Mouse (Mus musculus) frontal cortex, postnatal 36 days (tissue): ENCODE measurements around the gene B3gnt4.
"Not testable (repeated sequence)": the region's sequence is repeated elsewhere in the genome, so short reads cannot be mapped to it uniquely, and the experiment has no call there.

Source experiments
- DNase-seq, 2 experiments: peaks; one replicate each; pipeline ENCODE4 v3.0.0; 2022; ENCODE audit warnings: low spot score in 2 of 2

Gene B3gnt4

DNA sequence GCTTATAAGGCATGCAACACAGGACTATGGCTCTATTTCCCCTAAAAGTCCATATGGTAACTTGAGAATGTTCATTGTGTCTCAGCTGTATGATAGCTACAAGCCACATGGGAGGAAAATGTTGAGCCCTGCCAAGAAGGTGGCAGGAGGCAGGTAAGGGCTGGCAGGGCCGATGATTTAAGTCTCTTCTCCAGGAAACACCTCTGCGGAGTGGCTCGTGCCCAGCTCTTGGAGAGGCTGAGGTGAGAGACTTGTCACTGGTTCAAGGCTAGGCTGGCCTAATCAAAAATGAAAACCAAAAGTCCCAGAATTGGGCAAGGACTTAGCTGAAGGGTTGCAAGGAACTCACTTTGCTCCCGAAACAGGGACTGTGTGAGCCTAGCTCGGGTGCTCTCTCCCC, at the start of gene B3gnt4:
Gene B3gnt4, plus strand, starts transcription at position 301 of the 400 bp plus-strand sequence.
- DNase-seq = no peak

DNA sequence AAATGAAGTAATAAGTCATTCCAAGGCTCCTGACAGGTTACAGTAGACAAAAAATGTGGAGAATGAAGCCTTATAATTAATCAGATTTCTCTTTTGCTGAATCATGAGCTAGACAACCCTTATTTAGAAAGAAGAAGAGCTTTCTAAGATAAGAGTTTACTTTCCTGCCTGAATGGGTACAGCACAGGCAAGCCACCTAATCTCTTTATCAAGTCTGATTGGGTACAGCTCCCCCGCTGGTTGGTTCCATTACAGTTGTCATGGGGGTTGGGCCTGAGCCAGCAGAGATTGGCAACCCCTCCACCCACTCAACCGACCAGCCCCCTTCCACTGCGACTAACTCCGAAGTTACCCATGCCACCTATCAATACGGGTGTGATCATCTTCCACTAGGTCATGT, 48.8 kb upstream of the B3gnt4 start:
- DNase-seq = no peak

DNA sequence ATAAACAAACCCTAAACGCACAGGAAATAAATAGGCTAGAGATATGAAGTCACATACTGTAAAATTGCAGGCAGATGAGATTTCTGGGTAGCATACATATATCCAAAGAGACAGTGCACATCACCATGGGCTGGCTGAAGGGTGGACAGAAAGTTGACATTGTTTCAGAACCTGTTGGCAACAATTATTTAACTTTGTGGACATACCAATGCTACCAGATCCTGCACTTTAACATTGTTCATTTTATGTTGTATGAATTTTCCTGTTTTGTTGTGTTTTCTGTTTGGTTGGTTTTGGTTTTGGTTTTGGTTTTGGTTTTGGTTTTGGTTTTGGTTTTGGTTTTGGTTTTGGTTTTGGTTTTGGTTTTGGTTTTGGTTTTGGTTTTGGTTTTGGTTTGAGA, 45.6 kb upstream of the B3gnt4 start:
- no peak for DNase-seq

DNA sequence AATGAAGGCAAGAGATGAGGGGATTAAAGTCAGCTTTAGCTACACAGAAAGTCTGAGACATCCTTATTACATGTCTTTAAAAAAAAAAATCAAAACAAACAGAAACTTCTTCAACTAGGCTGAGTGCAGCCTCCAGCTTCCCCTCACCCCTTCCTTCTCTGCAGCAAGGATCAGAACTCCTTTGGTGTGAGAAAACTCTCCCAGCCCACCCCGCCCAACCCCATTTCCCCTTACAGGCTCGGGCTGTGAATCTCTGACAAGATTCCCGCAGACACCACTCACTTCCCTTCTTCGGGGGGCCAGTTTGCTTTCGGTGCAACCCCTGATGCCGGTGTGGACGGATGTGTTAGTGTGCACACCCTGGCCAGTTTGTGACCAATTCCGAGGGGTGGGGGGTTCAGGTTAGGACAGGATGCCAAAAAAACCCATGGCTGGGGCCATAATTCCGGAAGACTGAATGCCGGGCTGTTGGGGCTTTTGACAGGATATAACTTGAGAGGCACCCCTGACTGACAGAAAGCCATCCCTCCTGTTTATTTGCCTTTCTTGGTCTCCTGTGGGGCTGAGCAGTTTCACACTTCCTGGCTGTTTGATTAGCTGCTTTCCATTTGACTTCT, 39.4 kb upstream of the B3gnt4 start:
- no peak for DNase-seq

DNA sequence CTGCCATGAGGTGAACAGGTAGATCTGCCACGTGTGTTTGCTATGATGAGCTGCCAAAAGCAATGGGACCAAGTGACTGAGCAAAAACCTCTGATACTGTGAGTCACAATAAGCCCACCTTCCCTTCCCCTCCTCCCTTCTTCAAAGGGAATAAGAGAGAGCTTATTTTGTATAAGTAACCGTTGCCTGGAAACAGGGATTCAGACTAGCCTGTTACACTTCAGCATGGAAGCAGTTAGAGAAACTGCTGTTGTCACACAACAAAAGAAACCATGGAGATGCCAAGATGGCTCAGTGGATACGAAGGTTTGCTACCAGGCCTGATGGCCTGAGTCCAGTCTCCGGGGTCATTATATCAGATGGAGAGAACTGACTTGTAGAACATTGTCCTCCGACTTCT, 36.4 kb upstream of the B3gnt4 start:
- no peak for DNase-seq

DNA sequence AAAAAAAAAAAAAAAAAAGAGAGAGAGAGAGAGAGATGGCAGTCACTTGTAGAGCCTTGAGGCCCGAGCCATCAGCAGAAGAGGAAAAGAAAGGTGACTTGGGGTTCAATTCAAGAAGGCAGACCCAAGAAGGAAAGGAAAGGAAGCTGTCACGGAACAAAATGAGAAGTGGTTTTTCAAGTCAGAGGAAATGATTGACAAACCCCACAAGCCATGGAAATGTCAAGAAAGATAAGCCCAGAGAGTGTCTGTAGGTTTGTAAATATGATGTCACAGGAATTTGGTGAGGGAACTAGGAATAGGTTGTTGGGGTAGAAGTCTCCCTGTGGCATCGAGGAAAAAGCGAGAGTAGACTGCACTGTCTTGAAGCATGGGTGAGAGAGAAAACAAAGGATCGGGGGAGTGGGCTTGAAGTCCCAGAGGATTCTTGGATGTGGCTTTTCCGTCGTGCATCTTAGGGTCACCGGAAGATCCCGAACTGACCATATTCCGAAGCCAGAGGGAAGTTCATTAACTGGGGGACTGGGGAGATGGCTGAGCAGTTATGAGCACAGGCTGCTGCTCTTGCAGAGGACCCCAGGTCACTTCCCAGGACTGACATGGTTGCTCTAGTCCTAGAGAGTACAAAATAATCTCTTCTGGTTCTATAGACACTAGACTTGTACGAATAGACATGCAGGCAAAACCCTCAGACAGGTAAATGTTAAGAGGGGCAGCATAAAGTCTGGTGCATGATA, 22.4 kb upstream of the B3gnt4 start:
- DNase-seq = no peak

DNA sequence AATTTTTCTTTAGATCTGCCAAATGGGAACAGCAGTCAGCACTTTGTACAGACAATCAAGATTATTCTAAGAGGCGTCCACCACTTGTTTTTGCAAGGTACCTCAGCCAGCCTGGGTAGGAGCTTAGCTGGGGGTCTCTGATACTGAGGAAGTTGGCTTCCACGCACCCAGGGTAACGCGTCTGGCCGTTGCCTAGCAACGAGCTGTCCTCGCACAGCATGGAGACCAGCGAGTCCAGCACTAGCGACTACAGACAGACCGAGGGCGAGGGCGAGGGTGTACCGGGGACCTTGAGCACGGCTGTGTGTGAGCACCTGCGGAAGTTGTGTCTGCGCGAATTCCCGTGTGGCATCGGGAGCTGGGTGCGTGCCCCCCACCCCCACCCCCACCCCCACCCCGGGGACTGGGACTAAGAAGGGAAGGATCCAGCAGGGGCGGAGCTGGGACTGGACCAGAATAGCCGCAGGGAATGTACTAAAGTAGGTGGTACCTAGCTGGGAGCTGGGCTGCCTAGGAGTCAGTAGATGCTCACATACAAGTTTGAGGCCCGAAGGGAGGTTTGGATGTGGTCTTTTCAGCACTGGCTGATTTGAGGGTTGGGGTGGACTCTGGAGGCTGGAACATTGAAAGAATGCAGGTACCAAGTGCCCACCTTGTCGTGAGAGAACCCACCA, 21.0 kb upstream of the B3gnt4 start, which contains the start of the genes Lrrc43 and Il31:
Gene Lrrc43, plus strand, starts transcription at position 194 of the 674 bp plus-strand sequence.
Gene Il31, minus strand, starts transcription at position 378 of the 674 bp plus-strand sequence.
- no peak for DNase-seq

DNA sequence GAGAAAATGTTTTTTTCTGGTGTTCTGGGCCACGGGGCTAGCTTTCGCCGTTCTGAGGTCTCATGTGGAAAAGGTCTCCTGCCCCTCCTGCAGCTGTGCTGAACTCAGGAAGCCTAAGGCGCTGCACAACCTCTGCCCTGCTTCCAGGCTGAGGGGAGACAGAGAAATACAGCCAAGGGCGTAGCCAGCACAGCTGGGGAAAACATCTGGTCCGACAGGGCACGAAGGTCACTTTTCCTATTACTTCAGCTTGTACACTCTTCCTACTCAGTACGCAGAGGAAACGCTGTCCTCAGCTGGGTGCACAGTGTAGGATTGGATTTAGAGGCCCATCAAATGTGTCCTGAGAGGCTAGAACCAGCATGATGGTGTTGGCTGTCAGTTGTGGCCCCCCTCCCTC, 20.3 kb upstream of the B3gnt4 start:
- DNase-seq = no peak

DNA sequence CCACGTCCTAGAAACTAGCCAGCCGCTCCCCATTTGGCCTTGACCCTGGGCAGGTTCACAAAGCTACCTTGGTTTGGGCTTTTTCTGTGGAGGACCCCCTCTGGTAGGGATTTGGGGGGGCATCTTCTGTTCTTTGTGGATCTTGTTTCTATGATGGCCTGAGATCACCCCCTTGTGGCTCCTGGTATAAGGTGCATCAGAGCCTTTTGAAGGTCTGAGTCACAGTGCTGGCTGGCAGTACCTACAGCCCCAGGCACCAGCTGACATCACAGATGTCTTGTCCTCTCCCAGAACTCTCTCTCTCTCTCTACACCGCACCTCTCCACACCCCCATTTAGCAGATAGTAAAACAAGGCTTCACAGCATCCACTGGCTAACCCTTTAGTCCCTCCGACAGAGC, 10.5 kb upstream of the B3gnt4 start:
- DNase-seq = peak in 1 of 2 experiments; percentile 63

DNA sequence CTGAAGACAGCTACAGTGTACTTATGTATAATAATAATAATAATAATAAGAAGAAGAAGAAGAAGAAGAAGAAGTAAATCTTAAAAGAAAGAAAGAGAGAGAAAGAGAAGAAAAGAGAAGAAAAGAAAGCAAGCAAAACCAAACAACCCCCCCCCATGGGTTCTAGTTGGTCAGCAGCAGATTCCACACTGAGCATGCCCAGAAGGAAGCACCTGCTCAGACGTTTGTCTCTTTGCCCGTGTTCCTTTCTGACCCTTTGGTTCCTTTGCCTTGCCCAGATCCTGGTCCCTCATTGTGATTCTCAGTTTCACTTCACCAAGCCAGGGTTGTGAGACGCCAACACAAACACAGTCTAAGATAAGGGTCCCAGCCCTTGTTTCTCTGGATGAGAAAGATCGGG, 8.3 kb upstream of the B3gnt4 start:
- DNase-seq = no peak

DNA sequence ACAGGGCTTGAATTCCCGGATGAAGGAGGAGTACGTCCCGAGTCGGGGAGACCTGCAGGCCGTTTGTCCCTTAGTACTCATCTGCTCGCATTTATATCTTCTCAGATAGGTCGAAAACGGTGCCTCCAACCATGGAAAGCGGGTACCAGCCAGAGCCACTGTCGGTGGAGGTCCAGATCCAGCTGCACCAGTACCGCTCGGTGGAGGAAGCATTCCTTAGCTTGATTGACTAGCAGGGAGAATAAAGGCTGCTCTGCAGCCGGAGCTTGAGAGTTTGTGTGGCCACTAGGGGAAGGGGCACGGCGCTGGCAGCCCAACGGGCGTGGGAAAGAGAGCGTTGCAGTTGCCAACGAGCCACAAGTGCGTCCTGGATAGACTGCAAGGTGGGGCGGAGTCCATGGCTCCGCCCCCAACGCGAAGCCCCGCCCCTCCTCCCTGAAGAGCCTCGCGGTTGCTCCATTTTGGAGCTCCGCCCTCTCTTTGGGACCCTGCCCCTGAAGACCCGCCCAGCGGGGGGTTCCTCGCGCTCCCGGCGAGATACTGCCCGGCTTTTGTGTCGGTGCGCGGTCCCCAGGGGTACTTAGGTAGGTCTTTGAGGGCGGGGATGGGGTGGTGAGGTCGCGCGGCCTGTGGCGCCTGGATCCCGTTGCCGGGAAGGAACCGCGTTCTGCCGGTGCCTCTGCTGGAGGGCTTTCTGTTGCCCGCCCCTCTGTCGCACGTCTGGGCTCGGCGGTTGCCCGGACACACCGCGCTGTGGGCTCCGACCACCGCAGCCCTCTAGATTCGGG, 2.1 kb upstream of the B3gnt4 start:
- peak; percentile 68 to 84 for DNase-seq

DNA sequence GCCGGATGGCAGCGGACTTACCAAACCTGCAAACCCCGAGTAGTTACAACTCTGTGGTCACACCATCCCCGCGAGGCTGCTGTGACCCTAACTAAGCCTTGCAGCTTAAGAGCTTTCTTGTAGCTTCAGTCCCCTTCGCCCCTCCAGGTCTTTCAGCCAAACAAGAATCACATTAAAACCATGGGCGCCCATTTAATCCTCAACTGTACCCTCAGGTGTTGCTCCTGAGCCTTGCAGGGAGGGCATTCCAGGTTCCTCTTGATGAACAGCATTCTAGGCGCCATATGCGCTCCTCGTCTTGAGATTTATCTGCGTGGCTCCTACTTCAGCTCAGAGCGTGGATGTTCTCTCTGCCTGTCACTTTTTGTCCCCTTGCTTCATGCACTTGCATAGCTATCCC, 1.3 kb upstream of the B3gnt4 start:
- DNase-seq = no peak

DNA sequence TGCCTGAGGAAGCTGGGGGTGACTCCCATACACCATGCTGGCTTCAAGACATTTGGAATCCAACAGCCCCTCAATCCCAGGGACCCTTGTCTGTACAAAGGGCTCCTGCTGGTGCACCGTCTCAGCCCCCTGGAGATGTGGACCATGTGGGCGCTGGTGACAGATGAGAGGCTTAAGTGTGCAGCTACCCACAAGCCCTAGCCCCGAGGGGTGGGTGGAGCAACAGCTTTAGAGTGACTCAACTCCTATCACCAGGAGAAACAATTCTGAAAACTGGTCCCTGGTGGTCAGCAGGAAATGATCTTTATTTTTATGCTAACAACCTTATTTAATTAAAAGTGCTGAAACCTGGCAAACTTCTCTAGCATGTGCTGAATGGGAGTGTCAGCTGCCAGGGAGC, 1.2 kb downstream of the B3gnt4 start:
- not testable (repeated sequence) for DNase-seq

DNA sequence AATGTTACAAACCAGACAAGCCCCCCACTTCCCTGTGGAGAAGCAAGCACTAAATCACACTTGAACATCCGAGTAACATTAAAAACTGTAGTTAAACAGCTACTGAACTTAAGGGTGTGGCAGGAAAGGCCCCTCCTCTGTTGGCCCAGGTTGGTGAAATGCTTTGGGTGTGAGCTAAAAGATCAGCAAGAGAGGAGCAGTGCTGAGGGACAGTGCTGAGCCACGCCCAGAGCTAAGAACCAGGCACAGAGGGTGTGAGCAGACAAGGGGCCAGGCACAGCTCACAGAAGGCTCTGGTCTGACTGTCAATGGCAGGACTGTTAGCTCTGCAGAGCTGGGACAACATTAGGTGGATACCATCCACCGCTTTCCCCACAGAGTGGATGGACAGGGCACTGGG, 1.8 kb downstream of the B3gnt4 start:
- no peak for DNase-seq

DNA sequence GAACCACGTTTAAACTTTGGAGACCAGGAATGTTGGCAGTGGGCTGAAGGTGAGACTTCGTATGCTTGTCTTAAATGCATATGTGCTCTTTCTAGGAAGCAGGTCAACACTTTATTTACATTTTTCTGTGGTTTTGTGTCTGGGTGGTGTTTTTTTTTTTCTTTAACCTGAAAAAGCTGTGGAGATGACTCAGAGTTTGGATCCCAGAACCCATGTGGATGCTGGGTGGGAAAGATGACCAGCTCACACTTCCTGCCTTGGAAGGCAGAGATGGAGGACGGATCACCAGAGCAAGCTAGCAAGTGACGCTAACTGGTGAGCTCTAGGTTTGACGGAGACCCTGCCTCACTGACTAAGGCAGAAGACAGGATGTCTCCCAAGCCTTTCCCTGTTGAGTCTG, 4.6 kb downstream of the B3gnt4 start:
- no peak for DNase-seq

DNA sequence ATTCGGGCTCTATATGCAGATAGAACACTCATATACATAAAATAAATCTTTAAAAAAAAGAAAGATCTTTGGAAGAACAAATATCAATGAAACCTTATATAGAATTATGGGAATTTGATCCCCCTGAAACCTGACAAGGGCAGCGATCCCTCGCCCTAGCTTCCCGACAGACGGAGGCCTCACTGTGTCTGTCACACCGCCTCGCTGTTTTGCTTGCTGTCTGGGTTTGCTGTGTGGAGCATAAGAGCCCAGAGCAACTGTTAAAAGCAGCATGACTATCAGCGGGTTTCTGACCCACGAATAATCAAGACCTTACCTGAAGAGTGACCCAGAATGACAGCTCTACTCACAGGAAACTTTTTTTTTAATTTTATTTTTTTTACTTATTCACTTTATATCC, 10.4 kb downstream of the B3gnt4 start:
- DNase-seq = no peak

DNA sequence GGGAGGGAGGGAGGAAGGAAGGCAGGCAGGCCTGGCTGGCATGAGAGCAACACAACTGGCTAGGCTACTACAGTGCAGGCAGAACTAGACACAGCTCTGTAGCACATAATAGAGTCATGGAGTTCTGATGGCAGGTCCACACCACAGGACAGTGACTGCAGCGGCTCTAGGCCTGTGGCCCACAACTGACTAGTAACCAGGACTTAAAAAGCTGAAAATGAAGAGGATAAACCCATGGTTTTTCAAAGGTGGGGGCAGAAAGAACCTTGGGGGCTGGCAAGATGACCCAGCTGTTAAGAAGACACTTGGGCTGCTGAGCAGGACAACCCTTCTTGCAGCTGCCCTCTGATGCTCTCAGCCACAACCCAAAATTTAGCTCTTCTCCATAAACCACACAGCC, 11.4 kb downstream of the B3gnt4 start:
- no peak for DNase-seq

DNA sequence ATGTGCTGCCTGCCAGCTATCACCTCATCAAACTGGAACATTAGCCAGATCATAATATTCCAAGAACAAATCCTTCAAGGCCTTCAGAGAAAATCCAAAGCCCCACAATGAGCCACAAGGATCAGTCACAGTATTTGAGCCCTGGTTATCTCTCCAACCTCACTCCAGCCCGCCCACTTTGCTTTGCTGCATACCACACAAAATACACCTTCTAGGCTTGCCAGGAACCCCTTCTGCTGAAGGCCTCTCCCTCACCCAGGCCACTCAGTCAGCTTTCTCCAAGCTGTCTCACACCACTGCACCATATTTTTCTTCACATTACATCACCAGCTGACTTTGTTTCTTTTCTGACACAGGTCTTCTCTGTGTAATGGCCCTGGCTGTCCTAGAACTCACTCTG, 11.9 kb downstream of the B3gnt4 start:
- no peak for DNase-seq

DNA sequence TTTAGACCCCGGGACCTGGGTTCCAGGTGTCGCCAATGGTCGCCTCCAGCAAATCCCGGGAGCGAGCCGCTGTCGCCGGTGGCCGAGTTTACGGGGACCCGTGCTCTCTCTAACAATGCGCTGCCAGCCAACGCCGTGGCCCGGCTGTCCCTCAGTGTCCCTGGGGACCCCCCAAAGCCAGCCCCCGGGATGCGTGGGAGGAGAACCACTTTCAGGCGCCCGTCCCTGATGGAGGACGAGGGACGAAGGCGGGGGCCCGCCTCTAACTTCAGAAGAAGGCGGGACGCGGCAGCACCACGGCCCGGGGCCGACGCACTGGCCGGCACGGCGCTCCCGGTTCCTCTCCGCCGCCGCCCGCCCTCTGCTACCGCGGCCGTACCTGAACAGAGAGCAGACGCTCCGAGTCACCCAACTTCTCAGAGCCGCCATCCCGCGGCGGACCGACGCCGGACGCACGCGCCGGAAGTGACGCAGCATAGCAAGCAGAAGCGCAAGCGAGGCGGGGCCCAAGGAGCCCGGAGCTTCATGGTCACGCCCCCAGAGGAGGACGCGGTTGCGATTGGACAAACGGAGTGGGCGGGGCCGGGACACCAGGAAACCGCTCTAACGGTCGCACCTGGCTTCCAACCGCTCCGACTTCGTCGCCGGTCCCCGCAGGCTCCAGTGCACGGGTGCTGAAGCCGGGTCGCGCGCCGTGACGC, 13.6 kb downstream of the B3gnt4 start, which contains the start of gene Diablo:
Gene Diablo, minus strand, starts transcription at position 485 of the 701 bp plus-strand sequence.
- peak; percentile 97 to 98 for DNase-seq

DNA sequence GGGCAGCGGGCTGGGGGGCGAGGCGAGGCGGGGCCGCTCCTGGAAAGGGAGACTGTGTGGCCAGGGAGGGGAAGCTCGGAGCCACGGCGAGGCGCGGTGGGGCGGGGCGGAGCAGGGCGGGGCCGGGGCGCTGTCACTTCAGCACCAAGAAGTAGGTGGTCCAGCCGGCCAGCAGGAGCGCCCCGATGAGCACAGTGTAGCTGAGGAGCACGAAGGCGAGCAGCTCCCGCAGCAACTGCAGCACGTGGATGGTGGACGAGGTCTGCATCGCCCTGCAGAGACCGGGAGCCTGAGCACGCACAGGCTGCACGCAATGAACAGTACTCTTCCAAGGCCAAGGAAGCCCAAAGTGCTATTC, 14.1 kb downstream of the B3gnt4 start:
- DNase-seq = no peak

DNA sequence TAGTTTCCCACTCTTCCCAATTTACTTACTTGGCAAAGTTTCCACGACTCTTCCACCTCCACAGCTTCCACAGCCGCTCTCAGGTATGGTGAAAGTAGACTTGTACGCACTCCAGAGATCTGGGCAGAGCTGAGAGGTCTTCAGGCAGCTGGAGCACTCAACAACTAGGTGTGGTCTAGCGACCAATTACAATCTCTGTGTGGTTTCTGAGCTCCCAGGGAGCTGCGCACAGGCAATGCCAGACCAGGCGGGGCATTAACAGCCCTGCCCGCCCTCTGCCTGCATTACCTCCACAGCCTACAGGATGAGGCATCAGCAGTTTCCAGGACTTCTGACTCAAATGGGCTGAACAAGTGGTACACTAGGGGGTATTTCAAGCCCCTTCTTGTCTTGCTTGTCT, 15.0 kb downstream of the B3gnt4 start, which contains the start of gene Gm49027:
Gene Gm49027, minus strand, starts transcription at position 208 of the 400 bp plus-strand sequence.
- no peak for DNase-seq
